Mouse (Mus musculus) B cell, adult 67 days (primary cell): ENCODE results near the gene Surf6. TPM values are rescaled to one million over a fixed set of nuclear protein-coding genes. Genes with fewer than 3 reads are reported as not detected.

ENCODE experiments used
- total RNA-seq, 2 experiments: library from RNA; stranded (reverse); gene quantifications; 4 replicates each; pipeline ENCODE4 v1.2.4; 2023

The Surf6 gene
- total RNA-seq = 10 to 100 TPM; 74.0 to 78.5 TPM

DNA sequence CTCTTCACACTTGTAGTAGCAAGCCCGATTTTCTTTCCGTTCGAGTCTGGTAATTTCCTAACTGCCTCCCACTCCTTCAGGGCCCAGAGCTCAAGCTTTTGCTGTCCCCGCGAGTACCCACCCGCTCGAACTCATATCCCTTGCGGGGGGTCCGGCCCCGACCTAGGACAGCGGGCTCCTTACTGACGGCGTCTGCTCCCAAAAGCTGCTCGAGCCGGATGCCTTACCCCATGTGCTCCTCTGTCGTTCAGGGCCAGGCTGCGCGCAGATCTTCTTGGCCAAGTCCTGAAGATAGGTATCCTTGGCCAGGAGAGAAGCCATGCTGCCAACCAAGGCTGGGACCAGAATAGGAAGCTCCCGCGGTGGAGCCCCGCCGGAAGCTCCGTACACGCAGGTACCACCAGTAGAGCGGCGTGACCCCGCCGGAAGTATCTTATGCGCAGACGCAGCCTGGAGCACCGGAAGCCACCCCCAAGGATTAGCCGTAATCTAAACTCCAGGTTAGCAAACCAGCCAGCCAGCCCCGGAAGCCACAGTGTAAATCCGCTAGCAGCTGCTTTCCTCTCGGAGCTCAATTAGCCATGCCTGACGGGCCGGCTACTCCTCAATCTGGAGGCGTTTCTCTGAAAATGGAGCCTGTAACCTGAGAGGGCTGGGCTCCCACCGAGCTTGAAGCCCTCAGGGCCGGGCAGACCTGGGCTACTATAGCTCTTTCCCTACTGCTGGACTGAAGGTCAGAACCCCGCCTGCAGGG, at the start of gene Surf6:
TSS of gene Surf6 (minus strand) at position 413 of the 754 bp plus-strand sequence.

DNA sequence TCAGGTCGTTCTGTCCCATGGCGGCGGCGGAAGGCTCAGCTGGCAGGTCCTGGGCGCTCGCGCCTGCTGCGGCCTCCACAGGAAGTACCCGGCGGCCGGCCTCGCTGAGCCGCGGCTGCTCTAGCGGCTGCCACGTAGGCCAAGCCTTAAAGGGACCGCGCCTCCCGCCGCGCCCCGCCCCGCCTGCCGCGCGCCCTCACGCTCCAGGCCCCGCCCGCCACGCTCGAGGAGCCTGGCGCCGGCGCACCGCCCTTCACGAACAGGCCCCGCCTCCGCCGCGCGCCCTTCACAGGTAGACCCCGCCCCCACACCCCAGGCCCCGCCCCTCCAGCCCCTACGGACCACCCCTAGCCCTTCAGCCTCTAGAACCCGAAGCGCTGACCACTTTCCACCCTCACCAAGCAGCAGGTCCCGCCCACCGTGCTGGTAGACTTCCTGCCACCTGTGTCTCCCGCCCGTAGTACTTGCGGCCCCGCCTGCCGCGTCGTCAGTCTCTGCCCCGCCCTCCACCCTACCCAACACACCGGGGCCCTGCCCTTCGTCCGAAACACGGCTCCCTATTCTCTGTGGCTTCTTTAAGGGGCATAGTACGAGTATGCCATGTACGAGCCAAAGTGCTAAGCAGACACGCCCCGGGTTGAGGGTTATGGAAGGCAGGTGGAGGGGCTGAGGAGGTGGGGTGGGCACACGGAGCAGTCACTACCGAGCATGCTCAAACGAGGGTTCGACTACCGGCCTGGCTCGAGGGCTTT, 30.8 kb upstream of the Surf6 start, which contains the start of the genes Surf4 and Stkld1:
TSS of gene Surf4 (minus strand) at position 625 of the 752 bp plus-strand sequence.
TSS of gene Stkld1 (plus strand) at position 744 of the 752 bp plus-strand sequence.

GRCm38 (mm10) chr2:26915927-26916728, 13.4 kb upstream of the Surf6 start, which contains the start of the genes Surf2 and Surf1:
Gene Surf2, plus strand, starts transcription at chr2:26916367.
Gene Surf1, minus strand, starts transcription at chr2:26916530.

DNA sequence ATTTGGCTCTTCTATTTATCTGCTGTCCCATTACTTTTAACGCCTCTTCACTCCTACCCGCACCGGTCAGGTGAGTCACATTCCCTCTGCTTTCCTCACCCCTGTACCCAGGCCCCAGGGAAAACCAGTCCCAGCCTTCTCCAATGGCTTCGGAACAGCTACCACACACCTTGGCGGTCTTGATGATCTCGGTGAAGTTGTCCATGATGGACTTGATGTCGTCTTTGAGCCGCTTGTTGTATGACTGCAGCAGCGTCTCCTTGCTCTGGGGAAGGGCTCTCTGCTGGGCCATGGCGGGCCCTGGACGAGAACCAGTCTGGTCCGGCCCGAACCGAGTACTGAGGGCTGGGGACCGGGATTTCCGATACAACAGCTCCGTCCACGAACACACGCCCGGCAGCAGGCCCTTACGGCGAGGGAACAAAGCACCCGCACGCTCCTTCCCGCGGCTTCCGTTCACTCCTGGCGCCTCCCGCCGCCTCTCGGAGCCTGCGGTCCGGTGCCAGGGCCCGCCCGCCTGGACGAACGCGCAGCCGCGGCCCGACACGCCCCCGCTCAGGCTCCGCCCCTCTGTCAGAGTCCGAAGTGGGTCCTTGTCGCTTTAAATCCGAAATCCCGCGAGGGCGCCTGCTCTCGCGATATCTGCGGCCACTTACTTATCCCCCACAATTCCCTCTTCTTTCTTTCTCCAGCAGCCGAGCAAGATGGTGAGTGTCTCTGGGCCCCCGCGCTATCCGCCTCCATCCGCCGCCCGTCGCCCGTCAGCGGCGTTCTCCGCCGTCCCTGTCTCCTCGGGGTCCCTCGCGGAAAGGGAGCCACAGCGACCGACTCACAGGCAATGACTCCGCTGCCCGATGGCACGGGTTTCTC, 7.7 kb upstream of the Surf6 start, which contains the start of the genes Med22 and Rpl7a:
TSS of gene Med22 (minus strand) at position 554 of the 870 bp plus-strand sequence.
TSS of gene Rpl7a (plus strand) at position 641 of the 870 bp plus-strand sequence.

DNA sequence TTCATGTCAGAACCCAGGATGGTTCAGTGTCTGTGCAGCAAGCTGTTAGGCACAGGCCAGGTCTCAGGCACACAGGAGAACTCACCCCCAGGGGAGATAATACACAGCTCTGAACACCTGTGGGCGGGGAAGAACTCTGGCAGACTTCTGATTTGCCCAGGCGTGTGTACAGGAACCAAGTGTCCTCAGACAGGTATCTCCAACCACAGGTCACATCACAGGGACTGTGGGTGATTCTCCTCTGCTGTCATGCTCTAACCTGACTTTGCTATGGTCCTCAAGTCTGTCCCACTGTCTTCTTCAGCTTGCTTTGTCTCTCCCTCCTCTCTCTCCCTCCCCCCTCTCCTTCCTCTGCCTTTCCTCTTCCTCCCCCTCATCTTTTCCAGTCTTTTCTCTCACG, 37.8 kb downstream of the Surf6 start, which contains the start of gene Abo:
TSS of gene Abo (minus strand) at position 101 of the 400 bp plus-strand sequence.

Other genes starting within 250 kb of the Surf6 start
- not detected for gene Lcn4, start 231.6 kb downstream of the Surf6 start, total RNA-seq
- gene Abo, start 37.9 kb downstream of the Surf6 start, total RNA-seq = not detected
- 10 to 100 TPM; 19.9 to 22.1 TPM for gene Med22, start 7.8 kb upstream of the Surf6 start, total RNA-seq
- 100 to 1,000 TPM; 644 to 653 TPM for gene Rpl7a, start 7.9 kb upstream of the Surf6 start, total RNA-seq
- gene Surf2, start 13.5 kb upstream of the Surf6 start, total RNA-seq = 10 to 100 TPM; 53.4 to 54.6 TPM
- gene Surf1, start 13.7 kb upstream of the Surf6 start, total RNA-seq = 10 to 100 TPM; 52.3 to 66.8 TPM
- gene Surf4, start 31.0 kb upstream of the Surf6 start, total RNA-seq = 10 to 100 TPM; 63.6 to 66.3 TPM
- gene Stkld1, start 31.2 kb upstream of the Surf6 start, total RNA-seq = not detected
- gene Rexo4, start 61.5 kb upstream of the Surf6 start, total RNA-seq = 10 to 100 TPM; 82.9 to 87.7 TPM
- under 1 TPM; 0.15 to 0.27 TPM for gene Adamts13, start 70.5 kb upstream of the Surf6 start, total RNA-seq
- 10 to 100 TPM; 39.1 to 43.9 TPM for gene Cacfd1, start 107.0 kb upstream of the Surf6 start, total RNA-seq
- 10 to 100 TPM in 1 of 2 experiments, 1 to 10 TPM in 1; 9.9 to 10.5 TPM for gene Slc2a6, start 125.1 kb upstream of the Surf6 start, total RNA-seq
- not detected for gene Mymk, start 169.3 kb upstream of the Surf6 start, total RNA-seq
- 1 to 10 TPM; 4.2 to 5.8 TPM for gene Adamtsl2, start 176.5 kb upstream of the Surf6 start, total RNA-seq
- gene Fam163b, start 239.6 kb upstream of the Surf6 start, total RNA-seq = not detected